In genomic region chr15:42225006-42225405, GRCm38 (mm10) we compare ENCODE assay signal across 16 mouse cellular contexts.
"Had no signal": no experiment of that assay in that cellular context is flagged by ENCODE, and none has a peak within 500 bp of the region (broad histone marks: within the 10 kb centered on the region; RNA-seq: fewer than 3 reads in every experiment).

No protein-coding gene starts in this region.

- ATAC-seq: midbrain, embryonic 13.5 days; midbrain, embryonic 15.5 days had no signal

- H3K4me2 ChIP-seq: lung, embryonic 14.5 days; midbrain, embryonic 11.5 days; midbrain, embryonic 13.5 days; midbrain, embryonic 15.5 days; neural tube, embryonic 12.5 days had no signal

- H3K36me3 ChIP-seq: midbrain, embryonic 13.5 days; midbrain, embryonic 15.5 days; neural tube, embryonic 12.5 days had no signal

- H3K27me3 ChIP-seq: midbrain, embryonic 13.5 days; midbrain, embryonic 15.5 days; neural tube, embryonic 12.5 days had no signal

- H3K4me3 ChIP-seq: midbrain, embryonic 13.5 days; midbrain, embryonic 15.5 days; neural tube, embryonic 12.5 days had no signal

- H3K27ac ChIP-seq: midbrain, embryonic 13.5 days; midbrain, embryonic 15.5 days; neural tube, embryonic 12.5 days had no signal

- H3K4me1 ChIP-seq: midbrain, embryonic 13.5 days; midbrain, embryonic 15.5 days; neural tube, embryonic 12.5 days had no signal

- DNase-seq: lung, adult 18-20 months; lung, embryonic 14.5 days; lung, postnatal 10 days; lung, postnatal 4 days; retina, postnatal 1 day; right cerebral cortex, adult 18-20 months; right cerebral cortex, postnatal 25 days; right cerebral cortex, postnatal 4 days; spleen, adult 18-20 months; thymus, adult 18-20 months; thymus, postnatal 14 days; thymus, postnatal 36 days had no signal

- H3K9me3 ChIP-seq: midbrain, embryonic 13.5 days; midbrain, embryonic 15.5 days; neural tube, embryonic 12.5 days had no signal

- H3K9ac ChIP-seq: lung, embryonic 14.5 days; midbrain, embryonic 13.5 days; midbrain, embryonic 15.5 days; neural tube, embryonic 12.5 days had no signal
